Mouse (Mus musculus) CD4-positive helper T cell, adult 2 months (primary cell): ENCODE results near the gene Atr.

ENCODE experiments used
- DNase-seq: peaks from one replicate; pipeline ENCODE4 v3.0.0-alpha.2; 2012; ENCODE audit warnings: low read depth, missing footprints, low spot score

Atr gene

GRCm38 (mm10) chr9:95857414-95858026 is at the start of gene Atr:
Gene Atr, plus strand, starts transcription at chr9:95857597.
- peak; percentile 96 for DNase-seq

GRCm38 (mm10) chr9:95809596-95809995 is 47.8 kb upstream of the Atr start:
- no peak for DNase-seq

- no peak for DNase-seq
Observed at GRCm38 (mm10) chr9:95811817-95812216, 45.6 kb upstream of the Atr start.

- DNase-seq, result no peak
Observed at GRCm38 (mm10) chr9:95813721-95814531, 43.5 kb upstream of the Atr start.

- DNase-seq, result no peak
Observed at GRCm38 (mm10) chr9:95815015-95815673, 42.3 kb upstream of the Atr start.

GRCm38 (mm10) chr9:95815706-95816105 is 41.7 kb upstream of the Atr start:
- DNase-seq, result no peak

- DNase-seq, result no peak
Observed at GRCm38 (mm10) chr9:95822531-95822930, 34.9 kb upstream of the Atr start.

GRCm38 (mm10) chr9:95827565-95827964 is 29.8 kb upstream of the Atr start:
- DNase-seq, result no peak

- DNase-seq, result peak; percentile 22
Observed at GRCm38 (mm10) chr9:95832758-95833157, 24.6 kb upstream of the Atr start.

GRCm38 (mm10) chr9:95834799-95835198 is 22.6 kb upstream of the Atr start:
- no peak for DNase-seq

GRCm38 (mm10) chr9:95835741-95836140 is 21.7 kb upstream of the Atr start:
- DNase-seq, result peak; percentile 23

GRCm38 (mm10) chr9:95839424-95839823 is 18.0 kb upstream of the Atr start:
- no peak for DNase-seq

- peak; percentile 76 for DNase-seq
Observed at GRCm38 (mm10) chr9:95844825-95845460, 12.5 kb upstream of the Atr start, which contains the start of gene Pls1. Gene Pls1, minus strand, starts transcription at chr9:95845311.

GRCm38 (mm10) chr9:95845711-95846110 is 11.7 kb upstream of the Atr start:
- DNase-seq, result no peak

GRCm38 (mm10) chr9:95851671-95852070 is 5.7 kb upstream of the Atr start:
- no peak for DNase-seq

GRCm38 (mm10) chr9:95852896-95853295 is 4.5 kb upstream of the Atr start:
- DNase-seq, result peak; percentile 74

- no peak for DNase-seq
Observed at GRCm38 (mm10) chr9:95854891-95855290, 2.5 kb upstream of the Atr start.

GRCm38 (mm10) chr9:95856004-95856403 is 1.4 kb upstream of the Atr start:
- DNase-seq, result no peak

GRCm38 (mm10) chr9:95858027-95858570 is 702 bp downstream of the Atr start:
- DNase-seq, result peak; percentile 79

- DNase-seq, result no peak
Observed at GRCm38 (mm10) chr9:95878246-95878645, 20.8 kb downstream of the Atr start.

GRCm38 (mm10) chr9:95882751-95883150 is 25.4 kb downstream of the Atr start:
- DNase-seq, result no peak

GRCm38 (mm10) chr9:95897392-95897791 is 40.0 kb downstream of the Atr start:
- DNase-seq, result no peak
